Mouse (Mus musculus) megakaryocyte, embryonic 14.5 days (primary cell): Measurements from ENCODE around the gene Rps15a.

Experiments used
- FLI1 ChIP-seq: IDR thresholded peaks from 2 replicates; pipeline ENCODE4 v1.6.1; 2012; ENCODE audit warnings: low read length, inconsistent platforms, mixed read lengths
- GATA1 ChIP-seq: IDR thresholded peaks from 3 replicates; pipeline ENCODE4 v1.6.1; 2012; ENCODE audit warnings: mixed read lengths, low read length, inconsistent platforms, borderline replicate concordance

DNA sequence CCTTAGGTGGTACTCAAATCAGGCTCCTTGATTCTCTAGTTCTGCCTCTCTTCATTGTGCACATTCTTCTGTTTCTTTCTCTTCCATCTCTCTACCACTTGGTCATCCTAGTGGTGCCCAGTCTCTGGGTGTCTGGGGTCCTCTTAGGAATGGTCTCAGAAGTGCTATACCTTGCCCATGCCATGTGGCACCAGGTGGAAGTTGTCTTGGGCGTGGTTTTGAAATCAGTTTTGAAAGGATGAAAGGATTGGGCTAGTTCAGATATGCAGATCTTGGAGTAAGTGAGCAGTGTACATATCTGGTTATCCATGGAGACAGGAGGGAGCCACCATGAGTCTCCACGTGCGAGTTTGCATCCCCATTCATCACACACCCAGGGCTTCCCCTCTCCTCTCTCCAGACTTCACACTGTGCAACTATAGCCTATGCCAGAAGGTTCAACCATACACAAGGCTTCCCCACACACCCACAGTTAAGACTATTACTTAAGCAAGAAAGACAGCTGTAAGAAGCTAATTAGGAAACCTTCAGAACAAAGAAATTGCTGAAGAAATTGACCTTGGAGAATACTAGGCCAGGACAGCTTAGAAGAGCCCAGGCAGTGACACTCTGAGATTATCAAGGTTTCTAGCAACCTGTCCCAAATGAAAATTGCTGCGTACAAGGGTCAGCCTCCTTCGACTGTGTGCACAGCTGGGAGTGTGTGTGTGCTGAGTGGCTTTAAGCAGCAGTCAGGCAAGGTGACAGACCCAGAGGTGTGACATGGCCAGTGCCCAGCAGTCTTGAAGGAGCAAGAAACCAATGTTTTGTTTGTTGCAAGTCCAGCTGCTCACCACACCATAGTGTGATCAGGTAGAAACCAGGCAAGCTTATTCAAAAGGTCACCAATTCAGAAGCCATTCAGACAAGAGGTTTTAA lies 12.3 kb downstream of the Rps15a start:
- TF ChIP-seq GATA1 (no peak), FLI1 (no peak)
